Mouse (Mus musculus) lung, adult 2 months (tissue): ENCODE data around the gene Gas8.

ENCODE experiments used
- CTCF ChIP-seq: fragments of 200-500 bp; IDR thresholded peaks from 2 replicates; pipeline ENCODE4 v1.5.1; 2011; ENCODE audit warnings: mild to moderate bottlenecking, low read length, control low read depth; ENCODE audit not compliant: insufficient read depth
- POLR2A ChIP-seq: fragments of 200-500 bp; IDR thresholded peaks from 2 replicates; pipeline ENCODE4 v1.6.1; 2011; ENCODE audit warnings: low read depth, mild to moderate bottlenecking, control low read depth, low read length, borderline replicate concordance; ENCODE audit errors: extremely low read depth

DNA sequence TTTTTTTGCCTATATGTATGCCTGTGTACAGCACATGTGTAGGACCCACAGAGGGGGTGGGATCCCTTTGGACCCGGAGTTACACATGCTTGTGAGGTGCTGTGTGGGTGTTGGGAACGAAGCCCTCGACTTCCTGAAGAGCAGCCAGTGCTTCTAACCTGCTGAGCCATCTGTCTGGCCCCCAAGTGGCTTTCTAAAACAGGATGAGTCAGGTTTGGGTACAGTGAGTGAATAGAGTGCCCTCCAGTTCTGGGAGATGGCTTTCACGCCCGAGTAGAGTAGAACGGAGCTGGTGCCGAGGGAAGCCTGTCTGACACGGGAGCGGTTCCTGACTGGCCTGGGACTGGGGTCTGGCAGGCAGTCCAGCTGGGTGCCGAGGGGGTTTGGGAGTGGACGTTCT is 19.1 kb upstream of the Gas8 start:
- TF ChIP-seq CTCF: no peak
- TF ChIP-seq POLR2A: no peak
